Mouse (Mus musculus): ENCODE data around the gene Gm30083. TPM values are rescaled to one million over a fixed set of nuclear protein-coding genes. Genes with fewer than 3 reads are reported as not detected.
A peak's percentile ranks its signal among the peaks of the same experiment; 100 is the strongest.

The Gm30083 gene
- polyA plus RNA-seq (2014; fragmentation: Nextera tagmentation; extraction: Ambion mirVana), result not detected in 2 replicates

DNA sequence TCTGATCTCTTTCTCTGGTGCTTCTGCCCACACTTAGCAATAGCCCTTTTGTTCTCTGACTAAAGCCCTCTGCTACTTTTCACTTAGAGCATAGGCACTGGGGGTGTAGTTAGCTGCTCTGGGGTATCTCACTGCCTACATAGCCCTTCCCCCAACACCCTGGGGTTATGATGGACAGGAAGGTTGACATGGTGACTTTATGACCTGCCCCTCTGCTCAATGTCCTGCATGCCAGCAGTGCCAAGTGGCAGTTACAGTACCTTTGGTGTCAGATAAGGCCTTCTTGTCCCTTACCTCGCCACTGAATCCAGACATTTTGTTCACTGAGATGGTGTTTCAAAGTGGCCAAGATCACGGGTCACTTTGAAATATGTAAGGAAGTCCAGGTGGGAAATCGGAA is at the start of gene Gm30083:
Gene Gm30083 (minus strand): TSS at position 120 of the 400 bp plus-strand sequence.
- Histone ChIP-seq H3K4me1 (ENCODE audit: control insufficient read depth, insufficient read depth, low read length) (no peaks in the 10 kb centered on the region), H3K4me2 (ENCODE audit: low read depth, low read length) (no peak within 1 kb of the TSS), H3K4me3 (ENCODE audit: low read depth, low read length) (no peak within 1 kb of the TSS), H3K36me3 (ENCODE audit: control insufficient read depth, insufficient read depth, low read length) (no peaks in the 10 kb centered on the region), H3K27ac (replicated peaks; ENCODE audit: low read depth, low read length) (no peak within 1 kb of the TSS), H3K9ac (ENCODE audit: low read depth, low read length) (no peak within 1 kb of the TSS), H3K9me3 (ENCODE audit: control insufficient read depth, low read length) (no peaks in the 10 kb centered on the region), H3K27me3 (replicated peaks; ENCODE audit: control insufficient read depth, insufficient read depth, low read length) (no peaks in the 10 kb centered on the region)
- ATAC-seq (ENCODE audit: low read depth) (no peak), DNase-seq (ENCODE audit: low spot score) (no peak)
- 82% methylated on average over 3 of the region's 3 CpGs for WGBS

DNA sequence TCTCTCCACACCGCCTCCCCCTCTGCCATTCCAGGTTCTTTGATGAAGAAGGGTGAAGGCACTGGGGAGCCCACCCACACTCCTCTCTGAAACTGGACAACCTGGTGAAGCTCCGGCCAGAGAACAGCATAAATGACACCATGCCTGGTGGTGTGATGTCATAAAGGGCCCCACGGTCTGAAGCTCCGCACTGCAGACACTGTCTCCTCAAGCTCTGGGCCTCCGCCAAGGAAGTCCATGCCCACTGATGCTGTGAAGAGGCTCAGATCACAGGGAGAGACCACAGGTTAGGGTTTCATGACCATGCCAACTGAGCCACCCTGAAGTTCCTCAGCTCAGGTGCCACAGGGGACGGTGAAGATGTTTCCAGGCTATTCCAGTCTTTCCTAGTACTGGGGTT is 37.5 kb upstream of the Gm30083 start, which contains the start of gene Antxrl:
Gene Antxrl (plus strand): TSS at position 192 of the 400 bp plus-strand sequence.
- ATAC-seq (ENCODE audit: low read depth) (no peak), DNase-seq (ENCODE audit: low spot score) (no peak)
- no peak within 1 kb of the TSS for H3K27ac ChIP-seq (replicated peaks; ENCODE audit: low read depth, low read length)
- no peaks in the 10 kb centered on the region for H3K9me3 ChIP-seq (ENCODE audit: control insufficient read depth, low read length)
- H3K4me1 ChIP-seq (ENCODE audit: control insufficient read depth, insufficient read depth, low read length), result no peaks in the 10 kb centered on the region
- H3K9ac ChIP-seq (ENCODE audit: low read depth, low read length), result no peak within 1 kb of the TSS
- no peaks in the 10 kb centered on the region for H3K36me3 ChIP-seq (ENCODE audit: control insufficient read depth, insufficient read depth, low read length)
- H3K4me2 ChIP-seq (ENCODE audit: low read depth, low read length), result no peak within 1 kb of the TSS
- 89% methylated on average over 6 of the region's 6 CpGs for WGBS
- no peaks in the 10 kb centered on the region for H3K27me3 ChIP-seq (replicated peaks; ENCODE audit: control insufficient read depth, insufficient read depth, low read length)
- no peak within 1 kb of the TSS for H3K4me3 ChIP-seq (ENCODE audit: low read depth, low read length)

DNA sequence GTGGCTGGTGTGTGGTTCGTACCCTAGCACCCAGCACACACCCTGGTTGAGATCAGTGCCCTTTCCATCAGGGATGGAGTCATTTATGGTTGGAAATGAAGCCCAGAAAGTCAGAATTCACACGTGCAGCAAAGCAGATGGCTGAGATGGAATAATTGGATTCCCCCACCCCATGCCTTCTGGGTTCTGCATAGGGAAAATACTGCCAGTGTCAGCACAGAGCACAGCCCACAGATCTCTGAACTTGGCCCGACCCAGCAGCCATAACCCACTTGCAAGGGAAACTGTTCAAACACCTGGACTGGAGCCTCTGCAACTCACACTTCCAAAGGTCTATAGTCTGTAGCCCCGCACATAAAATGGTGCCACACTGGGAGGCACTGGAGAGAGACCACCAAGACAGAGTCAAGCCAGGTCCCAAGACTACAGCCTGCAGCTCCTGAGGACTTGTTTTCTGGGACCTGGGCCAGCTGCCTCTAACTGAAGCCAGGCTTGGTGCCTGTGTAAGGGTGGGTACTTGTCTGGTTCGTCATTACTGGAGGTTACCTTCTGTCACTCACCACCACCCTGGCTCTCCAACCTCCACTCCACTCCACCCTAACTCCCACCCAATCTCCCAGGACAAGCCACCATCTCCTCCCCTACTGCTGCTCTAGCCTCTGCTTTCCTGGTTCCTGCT is 35.3 kb upstream of the Gm30083 start:
- WGBS, result 59% methylated on average over 5 of the region's 5 CpGs
- H3K4me3 ChIP-seq (ENCODE audit: low read depth, low read length), result no peak overlapping the region
- no peak overlapping the region for H3K9ac ChIP-seq (ENCODE audit: low read depth, low read length)
- peak; percentile 15 for DNase-seq (ENCODE audit: low spot score)
- H3K4me2 ChIP-seq (ENCODE audit: low read depth, low read length), result no peak overlapping the region
- no peaks in the 10 kb centered on the region for H3K9me3 ChIP-seq (ENCODE audit: control insufficient read depth, low read length)
- no peak for ATAC-seq (ENCODE audit: low read depth)
- no peaks in the 10 kb centered on the region for H3K27me3 ChIP-seq (replicated peaks; ENCODE audit: control insufficient read depth, insufficient read depth, low read length)
- no peaks in the 10 kb centered on the region for H3K36me3 ChIP-seq (ENCODE audit: control insufficient read depth, insufficient read depth, low read length)
- no peak overlapping the region for H3K27ac ChIP-seq (replicated peaks; ENCODE audit: low read depth, low read length)
- no peaks in the 10 kb centered on the region for H3K4me1 ChIP-seq (ENCODE audit: control insufficient read depth, insufficient read depth, low read length)

DNA sequence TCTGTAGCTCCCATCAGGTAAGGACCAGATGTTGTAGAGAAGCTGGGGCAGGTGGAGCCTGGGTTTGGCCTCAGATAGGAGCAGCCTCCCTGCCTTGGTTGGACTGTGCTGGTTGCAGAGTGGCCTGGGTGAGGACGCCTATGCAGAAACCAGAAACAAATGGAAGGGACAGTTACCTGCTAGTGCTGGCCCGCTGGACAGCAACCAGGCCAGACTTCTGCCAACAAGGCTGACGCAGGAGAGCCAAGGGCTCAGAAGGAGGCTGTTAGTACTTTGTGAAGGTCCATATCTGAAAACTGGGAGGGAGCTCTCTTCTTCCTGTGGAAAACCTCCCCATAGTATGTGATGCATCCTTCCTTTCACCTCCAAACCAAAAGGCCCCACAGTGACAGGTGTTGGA is 28.4 kb upstream of the Gm30083 start:
- Histone ChIP-seq H3K4me2 (ENCODE audit: low read depth, low read length) (no peak overlapping the region), H3K9ac (ENCODE audit: low read depth, low read length) (no peak overlapping the region), H3K36me3 (ENCODE audit: control insufficient read depth, insufficient read depth, low read length) (no peaks in the 10 kb centered on the region), H3K27me3 (replicated peaks; ENCODE audit: control insufficient read depth, insufficient read depth, low read length) (no peaks in the 10 kb centered on the region), H3K27ac (replicated peaks; ENCODE audit: low read depth, low read length) (no peak overlapping the region), H3K4me3 (ENCODE audit: low read depth, low read length) (no peak overlapping the region), H3K9me3 (ENCODE audit: control insufficient read depth, low read length) (no peaks in the 10 kb centered on the region), H3K4me1 (ENCODE audit: control insufficient read depth, insufficient read depth, low read length) (no peaks in the 10 kb centered on the region)
- 57% methylated on average over 3 of the region's 3 CpGs for WGBS
- DNase-seq (ENCODE audit: low spot score) (no peak), ATAC-seq (ENCODE audit: low read depth) (no peak)

DNA sequence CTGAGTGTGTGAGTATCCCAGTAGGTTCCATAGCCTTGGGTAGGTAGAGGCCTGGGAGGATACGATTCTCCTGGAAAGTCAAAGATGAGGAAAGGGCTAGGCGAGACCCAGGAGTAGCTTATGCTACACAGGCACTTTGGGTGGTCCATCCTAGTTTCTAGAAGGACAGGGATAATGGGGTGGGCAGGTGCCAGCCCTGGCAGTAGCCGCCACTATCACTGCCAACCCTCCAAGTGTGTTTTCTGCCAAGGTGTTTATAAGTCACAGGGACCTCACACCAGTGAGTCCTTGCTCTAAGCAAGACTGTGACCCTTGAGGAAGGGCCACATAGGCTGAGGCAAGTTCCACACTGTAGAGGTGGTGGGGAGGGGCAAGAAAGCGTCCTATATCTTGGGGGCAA is 26.3 kb upstream of the Gm30083 start:
- Histone ChIP-seq H3K36me3 (ENCODE audit: control insufficient read depth, insufficient read depth, low read length) (no peaks in the 10 kb centered on the region), H3K27ac (replicated peaks; ENCODE audit: low read depth, low read length) (no peak overlapping the region), H3K4me1 (ENCODE audit: control insufficient read depth, insufficient read depth, low read length) (no peaks in the 10 kb centered on the region), H3K27me3 (replicated peaks; ENCODE audit: control insufficient read depth, insufficient read depth, low read length) (no peaks in the 10 kb centered on the region), H3K9me3 (ENCODE audit: control insufficient read depth, low read length) (no peaks in the 10 kb centered on the region), H3K4me2 (ENCODE audit: low read depth, low read length) (no peak overlapping the region), H3K4me3 (ENCODE audit: low read depth, low read length) (no peak overlapping the region), H3K9ac (ENCODE audit: low read depth, low read length) (no peak overlapping the region)
- ATAC-seq (ENCODE audit: low read depth) (no peak), DNase-seq (ENCODE audit: low spot score) (no peak)
- 79% methylated on average over 4 of the region's 4 CpGs for WGBS

DNA sequence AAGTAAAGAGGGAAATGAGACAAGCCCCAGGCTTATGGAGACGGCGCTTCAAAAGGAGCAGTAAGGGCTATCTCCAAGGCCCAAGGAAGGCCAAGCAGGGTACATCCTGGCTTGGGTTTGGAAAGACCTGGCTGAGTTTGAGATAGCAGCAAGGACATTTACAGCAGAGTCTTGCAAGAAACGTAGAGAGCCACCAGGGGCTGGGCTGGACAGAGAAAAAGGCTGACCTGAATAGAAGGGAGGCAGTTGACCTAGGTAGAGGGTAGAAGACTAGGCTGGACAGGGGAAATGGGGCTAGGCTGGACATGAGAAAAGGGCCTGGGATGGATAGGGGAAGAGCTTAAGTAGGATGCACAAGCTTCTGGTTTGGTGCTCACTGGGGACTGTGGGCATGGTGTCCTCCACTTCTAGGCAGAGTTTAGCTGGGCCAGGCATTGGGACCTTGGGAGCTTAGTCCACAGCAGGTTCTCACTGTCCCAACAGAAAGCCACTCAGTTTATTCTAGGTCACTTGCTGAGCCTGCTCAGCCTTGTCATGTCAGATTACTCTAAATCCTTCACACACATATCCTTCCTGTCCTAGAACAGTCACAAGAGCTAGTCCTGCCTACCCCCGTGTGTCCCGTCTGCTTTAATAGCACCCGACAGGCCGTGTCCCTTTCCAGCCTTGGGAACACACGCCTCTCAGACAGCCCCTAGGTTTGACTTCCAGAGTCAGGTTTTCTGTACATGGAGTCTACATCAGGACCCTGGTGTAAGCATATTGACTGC is 19.0 kb upstream of the Gm30083 start:
- no peak overlapping the region for H3K4me3 ChIP-seq (ENCODE audit: low read depth, low read length)
- H3K27ac ChIP-seq (replicated peaks; ENCODE audit: low read depth, low read length), result no peak overlapping the region
- DNase-seq (ENCODE audit: low spot score), result no peak
- 84% methylated on average over 8 of the region's 8 CpGs for WGBS
- ATAC-seq (ENCODE audit: low read depth), result no peak
- H3K36me3 ChIP-seq (ENCODE audit: control insufficient read depth, insufficient read depth, low read length), result no peaks in the 10 kb centered on the region
- no peaks in the 10 kb centered on the region for H3K27me3 ChIP-seq (replicated peaks; ENCODE audit: control insufficient read depth, insufficient read depth, low read length)
- no peaks in the 10 kb centered on the region for H3K4me1 ChIP-seq (ENCODE audit: control insufficient read depth, insufficient read depth, low read length)
- no peak overlapping the region for H3K4me2 ChIP-seq (ENCODE audit: low read depth, low read length)
- H3K9me3 ChIP-seq (ENCODE audit: control insufficient read depth, low read length), result no peaks in the 10 kb centered on the region
- no peak overlapping the region for H3K9ac ChIP-seq (ENCODE audit: low read depth, low read length)

DNA sequence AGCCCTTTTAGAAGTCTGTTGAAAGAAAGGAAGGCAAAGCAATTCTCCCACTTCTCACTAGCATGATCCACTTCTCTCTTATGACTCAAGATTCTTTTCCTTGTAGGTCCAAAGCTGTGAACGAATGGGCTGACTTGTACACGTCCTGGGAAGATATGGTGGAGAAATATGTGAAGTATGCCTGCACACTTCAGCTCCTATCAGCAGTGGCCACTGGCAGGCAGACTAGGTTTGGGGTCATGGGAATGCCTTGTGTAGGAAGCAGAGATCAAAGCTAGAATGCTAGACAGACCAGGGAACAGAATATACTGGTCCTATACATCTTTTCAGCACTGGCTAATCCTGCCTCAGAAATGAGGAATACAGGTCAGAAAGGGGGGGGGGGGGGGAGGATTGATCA is 11.7 kb upstream of the Gm30083 start:
- Histone ChIP-seq H3K4me3 (ENCODE audit: low read depth, low read length) (no peak overlapping the region), H3K9me3 (ENCODE audit: control insufficient read depth, low read length) (peaks cover 9% of the 10 kb centered on the region; the same call in 1 of the 2 replicates), H3K4me1 (ENCODE audit: control insufficient read depth, insufficient read depth, low read length) (no peaks in the 10 kb centered on the region), H3K36me3 (ENCODE audit: control insufficient read depth, insufficient read depth, low read length) (no peaks in the 10 kb centered on the region), H3K4me2 (ENCODE audit: low read depth, low read length) (no peak overlapping the region), H3K9ac (ENCODE audit: low read depth, low read length) (no peak overlapping the region), H3K27ac (replicated peaks; ENCODE audit: low read depth, low read length) (no peak overlapping the region), H3K27me3 (replicated peaks; ENCODE audit: control insufficient read depth, insufficient read depth, low read length) (no peaks in the 10 kb centered on the region)
- ATAC-seq (ENCODE audit: low read depth) (no peak), DNase-seq (ENCODE audit: low spot score) (no peak)
- WGBS, result 60% methylated on average over 2 of the region's 2 CpGs

DNA sequence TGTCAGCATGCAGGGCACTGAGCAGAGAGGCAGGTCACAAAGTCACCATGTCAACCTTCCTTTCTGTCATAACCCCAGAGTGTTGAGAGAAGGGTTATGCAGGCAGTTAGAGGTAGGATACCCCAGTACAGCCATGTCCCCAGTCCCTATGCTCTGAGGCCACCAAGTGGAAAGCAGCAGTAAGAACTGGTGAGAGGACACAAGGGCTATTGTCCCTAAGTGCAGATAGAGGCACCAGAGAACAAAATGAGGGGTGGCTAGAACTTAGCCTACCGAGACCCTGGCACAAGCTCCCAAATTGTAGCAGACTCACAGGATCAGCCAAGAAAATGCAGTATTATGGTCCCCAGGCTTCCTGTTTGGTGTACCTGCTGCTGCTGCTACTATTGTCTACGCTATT is 2.0 kb upstream of the Gm30083 start:
- WGBS, result 85% methylated on average over 2 of the region's 2 CpGs
- H3K9ac ChIP-seq (ENCODE audit: low read depth, low read length), result no peak overlapping the region

More for the DNA sequence above, 2.0 kb upstream of the Gm30083 start:
- ATAC-seq (ENCODE audit: low read depth) (no peak), DNase-seq (ENCODE audit: low spot score) (no peak)
- Histone ChIP-seq H3K4me2 (ENCODE audit: low read depth, low read length) (no peak overlapping the region), H3K27me3 (replicated peaks; ENCODE audit: control insufficient read depth, insufficient read depth, low read length) (no peaks in the 10 kb centered on the region; the same call in 1 of the 2 replicates), H3K4me3 (ENCODE audit: low read depth, low read length) (no peak overlapping the region), H3K4me1 (ENCODE audit: control insufficient read depth, insufficient read depth, low read length) (no peaks in the 10 kb centered on the region), H3K36me3 (ENCODE audit: control insufficient read depth, insufficient read depth, low read length) (no peaks in the 10 kb centered on the region), H3K27ac (replicated peaks; ENCODE audit: low read depth, low read length) (no peak overlapping the region), H3K9me3 (ENCODE audit: control insufficient read depth, low read length) (no peaks in the 10 kb centered on the region)
